Mouse (Mus musculus): ENCODE measurements around the gene D230025D16Rik.

DNA sequence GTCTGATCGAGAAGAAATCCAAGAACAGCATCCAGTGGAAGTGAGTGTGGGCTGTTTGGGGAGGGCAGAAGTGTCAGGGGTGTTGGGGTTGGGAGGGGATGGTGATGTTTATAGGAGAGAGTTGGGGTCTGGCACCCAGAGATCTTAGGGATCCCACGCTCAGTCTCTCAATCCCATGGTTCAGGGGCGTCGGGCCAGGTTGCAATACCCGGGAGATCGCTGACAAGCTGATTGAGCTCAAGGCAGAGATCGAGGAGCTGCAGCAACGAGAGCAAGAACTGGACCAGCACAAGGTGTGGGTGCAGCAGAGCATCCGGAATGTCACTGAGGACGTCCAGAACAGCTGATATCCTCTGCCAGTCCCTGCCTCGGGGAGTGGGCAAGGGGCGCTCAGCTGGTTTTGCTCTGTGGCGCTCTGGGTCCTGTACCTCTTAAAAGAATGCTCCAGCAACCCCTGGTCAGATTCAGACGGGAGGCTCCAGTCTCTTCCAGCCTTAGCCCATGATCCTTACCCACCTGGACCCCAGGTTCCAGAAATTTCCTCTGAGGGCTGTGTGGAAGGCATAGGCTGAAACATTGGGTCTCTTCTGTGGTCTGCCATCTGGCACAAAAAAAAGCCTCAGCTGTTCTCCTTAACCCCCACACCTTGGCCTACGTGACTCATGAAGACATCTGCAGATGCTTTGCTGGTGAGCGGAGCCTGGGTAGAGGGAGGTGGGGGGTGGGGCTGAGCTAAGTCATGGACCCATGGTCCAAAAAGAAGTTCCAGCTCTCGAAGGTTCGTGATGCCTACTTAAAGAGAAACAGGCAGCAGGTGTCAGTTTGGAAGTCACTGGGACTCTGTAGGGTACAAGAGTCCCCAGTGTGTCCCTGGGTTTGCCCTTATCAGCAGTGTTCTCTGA is 73.7 kb downstream of the D230025D16Rik start:
- TF ChIP-seq CTCF (conservative IDR thresholded peaks at IDR 0.05; ENCODE audit: low read length), result no peak
- TF ChIP-seq NANOG (IDR thresholded peaks at IDR 0.05; ENCODE audit: borderline replicate concordance, low read length), result no peak
- TF ChIP-seq POU5F1 (IDR thresholded peaks at IDR 0.05; ENCODE audit: borderline replicate concordance, low read length), result no peak

All from E14TG2a.4 (cell line).